Mouse (Mus musculus): Measurements from ENCODE around the gene Cd209a. TPM values are rescaled to one million over a fixed set of nuclear protein-coding genes. Genes with fewer than 3 reads are reported as not detected.
"Not testable (repeated sequence)": the region's sequence is repeated elsewhere in the genome, so short reads cannot be mapped to it uniquely, and the experiment has no call there.

The Cd209a gene
- total RNA-seq (2021), result under 1 TPM; 0.64 to 1.00 TPM
- long read RNA-seq, experiment 1, result 0 reads
- long read RNA-seq, experiment 2, partial matches to known transcripts, result 0 of 1 reads
- long read RNA-seq, experiment 2, other reads (novel, unspliced or antisense), result 0 of 1 reads

DNA sequence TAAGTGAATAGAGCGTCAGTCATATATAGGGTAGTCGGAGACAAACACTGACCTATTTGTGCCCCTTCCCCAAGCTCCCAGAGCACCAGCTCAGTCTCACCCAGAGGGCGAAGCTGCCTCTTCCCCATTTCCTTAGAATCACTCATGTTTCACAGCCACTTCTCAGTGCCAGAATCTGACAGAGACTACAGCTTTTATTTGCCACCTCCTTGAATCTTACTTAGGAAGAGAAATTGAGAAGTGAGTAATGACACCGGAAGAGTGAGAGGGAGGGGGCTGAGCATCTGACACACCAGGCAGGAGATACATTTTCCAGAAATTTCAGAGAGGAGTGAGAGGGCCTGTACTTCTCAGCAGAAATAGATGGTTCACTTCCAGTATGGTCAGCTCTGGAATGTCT is at the start of gene Cd209a:
Gene Cd209a, minus strand, starts transcription at position 224 of the 400 bp plus-strand sequence.
- DNase-seq (ENCODE audit: low spot score), result no peak

- not testable (repeated sequence) for DNase-seq (ENCODE audit: low spot score)
Observed at GRCm38 (mm10) chr8:3768641-3769040, 19.9 kb upstream of the Cd209a start.

DNA sequence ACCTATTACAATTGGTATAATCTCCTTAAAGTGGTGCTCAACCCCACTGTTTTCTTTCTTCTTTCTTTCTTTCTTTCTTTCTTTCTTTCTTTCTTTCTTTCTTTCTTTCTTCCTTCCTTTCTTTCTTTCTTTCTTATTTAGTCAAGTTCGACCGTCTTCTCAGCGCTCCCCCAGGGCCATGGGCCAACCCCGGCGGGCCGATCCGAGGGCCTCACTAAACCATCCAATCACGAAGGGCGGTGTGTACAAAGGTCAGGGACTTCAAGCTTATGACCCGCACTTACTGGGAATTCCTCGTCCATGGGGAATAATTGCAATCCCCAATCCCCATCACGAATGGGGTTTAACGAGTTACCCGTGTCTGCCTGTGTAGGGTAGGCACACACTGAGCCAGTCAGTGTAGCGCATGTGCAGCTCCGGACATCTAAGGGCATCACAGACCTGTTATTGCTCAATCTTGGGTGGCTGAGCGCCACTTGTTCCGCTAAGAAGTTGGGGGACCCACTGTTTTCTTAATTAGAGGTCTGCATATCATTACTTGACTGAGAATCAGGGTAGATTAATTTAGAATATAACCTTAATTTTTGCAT is 5.6 kb upstream of the Cd209a start:
- peak; percentile 18 for DNase-seq (ENCODE audit: low spot score)

DNA sequence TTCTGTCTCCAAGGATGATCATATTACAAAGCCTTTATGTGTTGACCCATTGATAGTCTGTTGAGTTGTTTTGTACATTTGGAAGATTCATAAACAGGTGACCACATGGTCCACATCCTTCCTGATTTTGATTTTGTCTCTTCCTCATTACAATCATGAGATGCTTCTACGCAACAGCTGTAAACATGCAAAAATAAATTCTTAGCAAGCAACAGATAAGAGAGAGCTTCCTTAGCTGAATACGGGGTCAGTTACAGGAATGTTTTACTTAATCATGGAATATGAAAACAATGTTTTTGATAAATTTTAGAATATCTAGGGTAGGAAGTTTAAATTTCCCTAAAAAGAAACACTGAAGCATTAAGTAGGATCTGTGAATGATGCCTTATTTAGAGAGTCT is 11.8 kb downstream of the Cd209a start:
- no peak for DNase-seq (ENCODE audit: low spot score)

- DNase-seq (ENCODE audit: low spot score), result no peak
Observed at GRCm38 (mm10) chr8:3735599-3735998, 13.2 kb downstream of the Cd209a start.

DNA sequence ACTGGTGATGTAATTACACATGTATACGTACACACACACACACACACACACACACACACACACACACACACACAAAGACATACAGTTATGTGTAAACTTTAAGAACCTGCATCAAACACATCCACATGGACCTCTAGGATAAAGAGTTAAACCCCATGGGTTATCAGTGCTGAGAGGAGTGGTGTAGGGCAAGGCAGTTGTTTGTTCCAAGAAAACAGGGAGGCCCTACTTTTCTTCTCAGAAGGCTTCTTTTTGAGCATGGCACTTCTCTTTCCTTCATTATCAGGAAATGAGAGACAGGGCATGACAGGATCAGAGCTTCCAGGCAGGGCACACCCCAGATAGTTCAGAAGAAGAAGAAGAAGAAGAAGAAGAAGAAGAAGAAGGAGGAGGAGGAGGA is 14.7 kb downstream of the Cd209a start:
- DNase-seq (ENCODE audit: low spot score), result no peak

- DNase-seq (ENCODE audit: low spot score), result no peak
Observed at GRCm38 (mm10) chr8:3721041-3721440, 27.7 kb downstream of the Cd209a start.

- DNase-seq (ENCODE audit: low spot score), result no peak
Observed at GRCm38 (mm10) chr8:3720551-3720950, 28.2 kb downstream of the Cd209a start, which contains the start of gene Clec4g. Clec4g (minus strand) TSS chr8:3720651.

DNA sequence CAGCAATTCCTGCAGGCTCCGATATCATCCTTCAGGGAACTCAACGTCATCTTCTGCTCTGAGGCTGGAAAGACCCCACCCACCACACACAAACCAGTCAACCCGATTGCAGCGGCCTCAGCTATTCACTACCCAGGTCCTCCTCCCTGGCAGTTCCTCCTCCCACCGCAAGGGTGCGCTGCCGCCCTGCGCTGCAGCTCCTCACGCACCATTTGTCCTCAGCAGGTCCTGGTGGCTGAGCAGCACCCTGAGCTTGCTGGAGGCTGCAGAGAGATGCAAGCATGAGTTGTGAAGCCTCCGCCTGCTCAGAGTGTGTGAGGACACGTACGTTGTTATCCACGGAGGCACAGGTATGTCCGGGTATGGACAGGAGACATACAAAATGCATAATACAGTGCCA is 30.2 kb downstream of the Cd209a start:
- DNase-seq (ENCODE audit: low spot score), result peak; percentile 53

GRCm38 (mm10) chr8:3717321-3717954 is 31.3 kb downstream of the Cd209a start:
- no peak for DNase-seq (ENCODE audit: low spot score)

GRCm38 (mm10) chr8:3711646-3712045 is 37.1 kb downstream of the Cd209a start:
- DNase-seq (ENCODE audit: low spot score), result no peak

- no peak for DNase-seq (ENCODE audit: low spot score)
Observed at GRCm38 (mm10) chr8:3710312-3710711, 38.5 kb downstream of the Cd209a start.

GRCm38 (mm10) chr8:3707611-3708010 is 41.2 kb downstream of the Cd209a start:
- DNase-seq (ENCODE audit: low spot score), result no peak

DNA sequence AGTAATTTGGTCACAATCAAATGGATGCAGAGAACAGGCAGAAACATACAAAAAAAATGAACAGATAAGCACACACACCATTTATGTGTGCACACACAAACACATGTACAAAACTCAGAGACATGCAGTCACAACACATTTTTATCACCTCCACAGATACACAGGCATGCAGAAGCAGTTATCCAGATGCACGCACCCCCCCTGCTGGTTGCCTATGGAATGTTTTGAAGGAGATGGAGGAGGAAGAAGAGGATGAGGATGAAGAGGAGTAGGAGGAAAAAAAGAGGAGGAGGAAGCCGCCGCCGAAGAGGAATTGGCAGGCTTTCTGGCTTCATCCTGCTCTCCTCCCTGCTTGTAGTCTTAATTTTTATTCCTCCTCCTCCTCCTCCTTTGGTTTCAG is 43.1 kb downstream of the Cd209a start:
- no peak for DNase-seq (ENCODE audit: low spot score)

DNA sequence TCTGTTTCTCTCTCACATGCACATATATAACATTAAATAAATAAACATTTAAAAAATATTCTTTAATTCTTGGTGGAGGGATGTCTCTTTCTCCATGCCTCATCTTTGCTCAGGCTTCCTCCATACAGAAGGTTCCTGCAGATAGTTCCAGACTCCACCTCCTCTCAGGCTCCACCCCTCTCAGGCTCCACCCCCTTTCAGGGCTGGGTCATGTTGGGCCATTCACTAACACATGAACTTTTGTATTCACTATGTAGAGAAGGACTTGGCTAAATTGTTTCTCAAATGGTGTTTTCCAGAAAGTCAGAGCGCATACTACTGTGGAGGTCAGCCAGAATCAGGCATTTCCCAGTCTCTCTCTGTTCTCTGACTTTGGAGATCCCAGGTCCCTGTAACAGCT is 47.3 kb downstream of the Cd209a start:
- DNase-seq (ENCODE audit: low spot score), result no peak

GRCm38 (mm10) chr8:3694121-3694520 is 54.7 kb downstream of the Cd209a start, which contains the start of gene Fcer2a:
Fcer2a (minus strand) TSS chr8:3694175.
- no peak for DNase-seq (ENCODE audit: low spot score)

Small RNAs within 50 kb of the gene (microRNA-seq; reads per million reads assigned to microRNA genes)
- not detected for gene Gm24934

Other genes with a start within 250 kb of the Cd209a start
- 10 to 100 TPM; 21.5 to 22.5 TPM for gene Mcoln1, start 248.5 kb downstream of the Cd209a start, total RNA-seq (2021)
- gene Pnpla6, start 233.6 kb downstream of the Cd209a start, total RNA-seq (2021), result 10 to 100 TPM in 1 of 2 experiments, 1 to 10 TPM in 1; 8.0 to 10.0 TPM
- not detected for gene C330021F23Rik, start 181.0 kb downstream of the Cd209a start, total RNA-seq (2021)
- gene Camsap3, start 161.7 kb downstream of the Cd209a start, total RNA-seq (2021), result under 1 TPM; 0.26 to 0.41 TPM
- gene Xab2, start 127.7 kb downstream of the Cd209a start, total RNA-seq (2021), result 10 to 100 TPM; 10.7 to 11.2 TPM
- 10 to 100 TPM; 84.7 to 91.0 TPM for gene Pet100, start 127.4 kb downstream of the Cd209a start, total RNA-seq (2021)
- not detected for gene Pcp2, start 123.4 kb downstream of the Cd209a start, total RNA-seq (2021)
- gene Stxbp2, start 118.0 kb downstream of the Cd209a start, total RNA-seq (2021), result 1 to 10 TPM; 3.6 to 4.8 TPM
- gene Retn, start 93.2 kb downstream of the Cd209a start, total RNA-seq (2021), result 1 to 10 TPM; 2.0 to 8.4 TPM
- not detected for gene Mcemp1, start 83.2 kb downstream of the Cd209a start, total RNA-seq (2021)
- 1 to 10 TPM in 1 of 2 experiments, under 1 TPM in 1; 0.96 to 1.4 TPM for gene Fcor, start 76.6 kb downstream of the Cd209a start, total RNA-seq (2021)
- 10 to 100 TPM; 18.4 to 21.3 TPM for gene Trappc5, start 72.7 kb downstream of the Cd209a start, total RNA-seq (2021)
- not detected for gene Fcer2a, start 54.8 kb downstream of the Cd209a start, total RNA-seq (2021)
- not detected for gene Clec4g, start 28.3 kb downstream of the Cd209a start, total RNA-seq (2021)
- gene Cd209e, start 105.3 kb upstream of the Cd209a start, total RNA-seq (2021), result not detected
- 1 to 10 TPM; 2.0 to 3.7 TPM for gene Cd209d, start 129.6 kb upstream of the Cd209a start, total RNA-seq (2021)
- gene Cd209b, start 177.9 kb upstream of the Cd209a start, total RNA-seq (2021), result 1 to 10 TPM in 1 of 2 experiments, under 1 TPM in 1; 0.91 to 2.4 TPM
- under 1 TPM; 0.41 to 0.52 TPM for gene Cd209c, start 205.8 kb upstream of the Cd209a start, total RNA-seq (2021)

All from gastrocnemius, adult 18-20 months (tissue).